Mouse (Mus musculus) forebrain, embryonic 14.5 days (tissue): ENCODE measurements around the gene Spon1. TPM values are rescaled to one million over a fixed set of nuclear protein-coding genes. Genes with fewer than 3 reads are reported as not detected.

ENCODE experiments used
- ATAC-seq: fragments of 200-750 bp; cut with Nextera tagmentation; 2 replicates; pipeline ENCODE4 v1.8.0; 2017; ENCODE audit warnings: mild to moderate bottlenecking, moderate library complexity
- DNase-seq: peaks from one replicate; pipeline ENCODE4 v3.0.0-alpha.2; 2015; ENCODE audit warnings: low spot score
- H3K27ac ChIP-seq: fragments of 300-500 bp; sonication (generic); 2 replicates; pipeline ENCODE4 v1.5.1; 2014; ENCODE audit warnings: low read depth, mild to moderate bottlenecking, control low read depth, low read length, moderate library complexity
- H3K27me3 ChIP-seq: fragments of 300-500 bp; sonication (generic); replicated peaks from 2 replicates; pipeline ENCODE4 v1.6.1; 2014; ENCODE audit warnings: low read length, control low read depth, mixed read lengths; ENCODE audit not compliant: control insufficient read depth, insufficient read depth
- H3K36me3 ChIP-seq: fragments of 300-500 bp; sonication (generic); 2 replicates; pipeline ENCODE4 v1.6.1; 2014; ENCODE audit warnings: low read length, control low read depth; ENCODE audit not compliant: control insufficient read depth, insufficient read depth
- H3K4me1 ChIP-seq: fragments of 300-500 bp; sonication (generic); 2 replicates; pipeline ENCODE4 v1.6.1; 2014; ENCODE audit warnings: antibody characterized with exemption, low read length, control low read depth; ENCODE audit not compliant: control insufficient read depth, insufficient read depth
- H3K4me2 ChIP-seq: fragments of 300-500 bp; sonication (generic); 2 replicates; pipeline ENCODE4 v1.6.1; 2014; ENCODE audit warnings: mild to moderate bottlenecking, control low read depth, low read length
- H3K4me3 ChIP-seq: fragments of 300-500 bp; sonication (generic); 2 replicates; pipeline ENCODE4 v1.5.1; 2014; ENCODE audit warnings: low read depth, low read length, control low read depth
- H3K9ac ChIP-seq: fragments of 300-500 bp; sonication (generic); 2 replicates; pipeline ENCODE4 v1.6.1; 2014; ENCODE audit warnings: mild to moderate bottlenecking, low read length, control low read depth, moderate library complexity
- H3K9me3 ChIP-seq: fragments of 300-500 bp; sonication (generic); replicated peaks from 2 replicates; pipeline ENCODE4 v1.6.1; 2016; ENCODE audit warnings: low read length, control low read depth, mixed read lengths; ENCODE audit not compliant: control insufficient read depth
- WGBS: fragments of 180-500 bp; shearing (Covaris S2); extraction: QIAGEN DNeasy Blood & Tissue Kit; methylation state at CpG from one replicate; pipeline ENCODE4 v1.1.7; 2014; 5-methylcytosine and 5-hydroxymethylcytosine counted together
- polyA plus RNA-seq: library from polyadenylated mRNA; unstranded; fragments of >200 nt; fragmentation: Nextera tagmentation; extraction: Ambion mirVana; gene quantifications from 2 replicates; pipeline ENCODE4 v1.2.1, GENCODE M21; 2014

The Spon1 gene
- polyA plus RNA-seq, 1 experiment from 2014 or later: 10.4 TPM

DNA sequence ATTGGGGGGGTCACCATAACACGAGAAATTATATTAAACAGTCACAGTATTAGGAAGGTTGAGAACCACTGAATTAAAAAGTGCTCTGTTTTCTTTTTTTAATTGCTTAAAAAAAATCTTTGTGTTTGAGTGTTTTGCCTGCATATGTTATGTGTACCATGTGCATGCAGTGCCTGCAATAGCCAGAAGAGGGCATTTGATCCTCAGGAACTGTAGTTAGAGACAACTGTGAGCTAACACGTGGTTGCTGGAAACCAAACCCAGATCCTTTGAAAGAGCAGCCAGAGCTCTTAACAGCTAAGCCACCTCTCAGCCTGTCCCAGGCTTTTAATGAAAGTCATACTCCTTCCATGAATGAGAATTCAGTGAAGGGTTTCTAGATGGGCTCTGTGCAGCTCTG, 6.3 kb downstream of the Spon1 start:
- DNase-seq: no peak
- Histone ChIP-seq H3K9me3 (no peaks in the 10 kb centered on the region; the same call in 1 of the 2 replicates), H3K4me2 (no peak overlapping the region), H3K27me3 (peaks cover 15% of the 10 kb centered on the region), H3K36me3 (no peaks in the 10 kb centered on the region), H3K9ac (no peak overlapping the region), H3K4me3 (no peak overlapping the region), H3K27ac (no peak overlapping the region), H3K4me1 (peaks cover 8% of the 10 kb centered on the region; the same call in 1 of the 2 replicates)
- 82% methylated on average over 2 of the region's 2 CpGs for WGBS
- no peak for ATAC-seq

DNA sequence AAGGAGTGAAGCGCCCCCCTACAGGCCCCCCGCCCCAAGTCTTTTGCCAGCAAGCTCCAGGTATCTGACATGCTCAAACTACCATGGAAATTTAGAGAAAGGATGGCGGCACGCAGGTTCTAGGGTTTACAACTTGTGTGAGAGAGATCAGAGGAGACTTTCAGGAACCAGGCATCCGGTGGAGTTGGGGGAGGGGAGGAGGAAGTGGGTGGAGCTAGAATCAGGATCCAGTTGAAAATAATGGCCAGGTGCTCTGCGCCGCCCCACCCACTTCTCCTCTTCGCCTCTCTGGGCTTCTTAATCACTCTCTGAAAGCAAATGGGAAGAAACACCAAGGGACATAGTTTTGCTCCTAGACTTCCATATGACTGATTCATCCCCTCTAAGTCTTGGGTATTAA, 7.6 kb downstream of the Spon1 start:
- Histone ChIP-seq H3K9me3 (no peaks in the 10 kb centered on the region; the same call in 1 of the 2 replicates), H3K27me3 (peaks cover 5% of the 10 kb centered on the region), H3K9ac (no peak overlapping the region), H3K4me2 (no peak overlapping the region), H3K27ac (no peak overlapping the region), H3K4me3 (no peak overlapping the region), H3K4me1 (peaks cover 8% of the 10 kb centered on the region; the same call in 1 of the 2 replicates), H3K36me3 (no peaks in the 10 kb centered on the region)
- ATAC-seq (no peak), DNase-seq (no peak)
- WGBS: 51% methylated on average over 8 of the region's 8 CpGs

DNA sequence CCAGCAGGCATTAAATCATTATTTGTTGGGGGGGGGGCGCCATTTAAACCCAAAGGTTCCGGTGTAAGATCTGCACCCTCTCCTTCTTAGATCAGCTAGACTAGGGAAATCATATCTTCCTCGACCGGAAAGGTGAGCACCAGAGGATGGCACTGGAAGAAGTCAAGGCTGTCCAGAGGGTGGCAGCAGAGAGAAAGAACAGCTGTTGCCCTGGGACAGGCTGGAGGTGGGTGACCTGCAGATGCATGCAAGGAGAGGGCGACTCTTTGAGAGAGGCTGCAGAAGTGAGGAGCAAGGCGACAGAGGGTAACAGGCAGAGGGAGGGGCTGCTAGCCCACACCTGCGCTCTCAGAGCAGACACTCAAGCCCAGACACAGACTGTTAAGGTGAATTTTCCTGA, 8.2 kb downstream of the Spon1 start:
- H3K9me3 ChIP-seq: no peaks in the 10 kb centered on the region; the same call in 1 of the 2 replicates
- no peak overlapping the region for H3K4me2 ChIP-seq
- no peaks in the 10 kb centered on the region for H3K27me3 ChIP-seq
- H3K4me3 ChIP-seq: no peak overlapping the region
- peaks cover 8% of the 10 kb centered on the region; the same call in 1 of the 2 replicates for H3K4me1 ChIP-seq
- 19% methylated on average over 7 of the region's 7 CpGs for WGBS
- H3K36me3 ChIP-seq: no peaks in the 10 kb centered on the region
- DNase-seq (peak; percentile 61), ATAC-seq (peak; percentile 54; the same call in 1 of the 2 replicates)
- no peak overlapping the region for H3K27ac ChIP-seq
- no peak overlapping the region for H3K9ac ChIP-seq

DNA sequence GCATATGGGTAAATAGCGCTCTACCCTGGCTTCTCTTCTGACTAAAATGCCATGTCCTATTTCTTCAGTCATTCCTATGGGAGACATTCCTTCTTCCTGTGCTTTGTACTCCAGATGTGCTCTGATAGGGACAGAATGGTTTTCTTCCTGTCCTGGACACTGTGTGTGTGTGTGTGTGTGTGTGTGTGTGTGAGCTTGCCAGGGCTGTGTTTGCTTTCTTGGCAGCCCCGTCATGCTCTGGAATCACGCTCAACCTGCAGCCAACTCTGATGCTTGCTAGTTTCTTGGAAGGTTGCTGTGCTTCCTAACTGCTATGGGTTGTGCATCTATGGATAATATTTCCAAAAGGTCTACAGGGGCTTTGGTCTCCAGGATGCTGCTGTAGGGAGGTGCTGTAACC, 9.1 kb downstream of the Spon1 start:
- DNase-seq (no peak), ATAC-seq (no peak)
- H3K4me1 ChIP-seq: no peaks in the 10 kb centered on the region
- no peaks in the 10 kb centered on the region for H3K36me3 ChIP-seq
- no peaks in the 10 kb centered on the region for H3K27me3 ChIP-seq
- WGBS: 79% methylated on average over 3 of the region's 3 CpGs
- H3K4me2 ChIP-seq: no peak overlapping the region
- no peak overlapping the region for H3K27ac ChIP-seq
- H3K9me3 ChIP-seq: no peaks in the 10 kb centered on the region; the same call in 1 of the 2 replicates
- no peak overlapping the region for H3K9ac ChIP-seq
- no peak overlapping the region for H3K4me3 ChIP-seq

DNA sequence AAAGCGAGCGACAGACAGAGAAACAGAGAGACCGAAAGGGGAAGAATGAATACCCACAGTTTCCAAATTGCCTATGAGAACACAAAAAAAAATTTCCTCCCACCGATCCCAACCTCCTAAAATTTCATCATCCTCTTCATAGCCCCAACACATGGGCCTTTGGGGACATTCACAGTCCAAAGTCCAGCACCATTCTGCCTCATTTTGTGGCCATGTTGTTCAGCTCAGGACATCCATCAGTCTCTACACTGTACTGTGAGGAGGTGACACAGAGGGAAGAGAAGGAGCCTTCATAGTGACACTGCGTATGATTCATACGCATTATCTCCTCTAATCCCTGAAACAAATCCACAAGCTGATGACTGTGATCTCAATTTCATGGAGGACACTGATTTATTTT, 12.7 kb downstream of the Spon1 start:
- ATAC-seq (no peak), DNase-seq (no peak)
- no peaks in the 10 kb centered on the region for H3K9me3 ChIP-seq
- no peak overlapping the region for H3K27ac ChIP-seq
- no peak overlapping the region for H3K9ac ChIP-seq
- H3K4me1 ChIP-seq: no peaks in the 10 kb centered on the region
- H3K36me3 ChIP-seq: no peaks in the 10 kb centered on the region
- WGBS: 91% methylated on average over 6 of the region's 6 CpGs
- no peaks in the 10 kb centered on the region for H3K27me3 ChIP-seq
- no peak overlapping the region for H3K4me2 ChIP-seq
- H3K4me3 ChIP-seq: no peak overlapping the region

DNA sequence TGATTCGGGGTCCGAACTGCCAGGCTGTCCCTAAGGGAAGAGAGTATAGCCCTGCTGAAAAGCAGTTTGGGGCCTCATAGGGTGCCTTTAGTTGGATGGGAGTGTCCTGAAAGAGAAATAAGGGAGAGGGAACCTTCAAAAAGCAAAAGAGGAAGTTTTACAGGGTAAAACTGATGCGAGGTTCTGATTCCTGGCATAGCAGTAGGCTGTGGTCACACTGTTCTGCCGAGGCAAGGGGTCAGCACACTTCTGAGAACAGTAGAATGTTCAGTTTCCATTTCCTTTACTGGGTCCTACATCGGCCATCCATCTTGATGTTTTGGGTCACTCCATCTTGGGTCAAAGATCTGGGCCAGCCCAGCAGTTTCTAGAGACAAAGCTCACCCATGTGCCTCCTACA, 14.5 kb downstream of the Spon1 start:
- ATAC-seq: no peak
- Histone ChIP-seq H3K4me3 (no peak overlapping the region), H3K4me2 (no peak overlapping the region), H3K9ac (no peak overlapping the region), H3K27me3 (no peaks in the 10 kb centered on the region), H3K9me3 (no peaks in the 10 kb centered on the region), H3K27ac (no peak overlapping the region), H3K36me3 (no peaks in the 10 kb centered on the region), H3K4me1 (no peaks in the 10 kb centered on the region)
- DNase-seq: no peak
- WGBS: 95% methylated on average over 5 of the region's 5 CpGs

DNA sequence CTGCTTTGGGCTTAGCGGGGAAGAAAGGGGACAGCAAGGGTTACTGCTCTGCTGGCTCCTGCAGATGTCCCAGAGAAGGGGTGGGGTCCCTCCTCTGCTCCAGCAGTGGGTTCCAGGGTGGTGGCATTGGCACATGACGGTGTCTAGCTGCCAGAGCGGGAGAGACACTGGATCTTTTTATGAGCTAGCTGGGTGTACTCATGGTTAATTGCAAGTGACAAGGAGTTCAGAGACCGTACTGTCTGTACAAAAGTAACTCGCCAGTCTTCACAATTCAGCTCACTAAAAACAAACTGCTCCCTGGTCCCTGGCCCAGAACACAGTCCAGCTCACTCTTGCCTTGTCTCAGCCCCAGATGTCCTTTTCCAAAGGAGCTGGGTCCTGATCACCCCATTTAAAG, 26.2 kb downstream of the Spon1 start:
- no peaks in the 10 kb centered on the region for H3K27me3 ChIP-seq
- H3K27ac ChIP-seq: no peak overlapping the region
- DNase-seq: no peak
- H3K4me2 ChIP-seq: no peak overlapping the region
- H3K9me3 ChIP-seq: no peaks in the 10 kb centered on the region
- H3K36me3 ChIP-seq: no peaks in the 10 kb centered on the region
- H3K4me3 ChIP-seq: no peak overlapping the region
- no peak overlapping the region for H3K9ac ChIP-seq
- WGBS: 89% methylated on average over 5 of the region's 5 CpGs
- no peak for ATAC-seq
- H3K4me1 ChIP-seq: no peaks in the 10 kb centered on the region

DNA sequence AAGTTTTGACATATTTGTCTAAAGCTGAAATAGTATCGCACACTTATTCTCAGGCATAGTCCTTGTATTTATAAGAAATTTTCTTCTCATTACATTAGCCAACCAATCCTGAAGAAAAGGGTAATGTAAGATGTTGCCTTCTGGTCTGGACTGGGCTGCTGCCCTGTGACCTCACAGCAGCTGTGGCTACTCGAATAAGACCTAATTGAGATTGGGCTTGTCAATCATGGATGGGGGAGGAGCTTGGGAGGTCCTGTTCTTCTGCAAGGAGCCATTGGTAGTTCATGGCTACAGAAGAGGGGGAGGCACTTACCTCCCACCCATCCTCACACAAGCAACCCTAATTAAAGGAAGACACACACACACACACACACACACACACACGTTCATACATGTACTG, 27.1 kb downstream of the Spon1 start:
- Histone ChIP-seq H3K4me1 (no peaks in the 10 kb centered on the region), H3K4me2 (no peak overlapping the region), H3K36me3 (no peaks in the 10 kb centered on the region), H3K9ac (no peak overlapping the region), H3K4me3 (no peak overlapping the region), H3K27me3 (no peaks in the 10 kb centered on the region), H3K9me3 (no peaks in the 10 kb centered on the region), H3K27ac (no peak overlapping the region)
- ATAC-seq: no peak
- DNase-seq: no peak
- WGBS: 77% methylated on average over 3 of the region's 3 CpGs

DNA sequence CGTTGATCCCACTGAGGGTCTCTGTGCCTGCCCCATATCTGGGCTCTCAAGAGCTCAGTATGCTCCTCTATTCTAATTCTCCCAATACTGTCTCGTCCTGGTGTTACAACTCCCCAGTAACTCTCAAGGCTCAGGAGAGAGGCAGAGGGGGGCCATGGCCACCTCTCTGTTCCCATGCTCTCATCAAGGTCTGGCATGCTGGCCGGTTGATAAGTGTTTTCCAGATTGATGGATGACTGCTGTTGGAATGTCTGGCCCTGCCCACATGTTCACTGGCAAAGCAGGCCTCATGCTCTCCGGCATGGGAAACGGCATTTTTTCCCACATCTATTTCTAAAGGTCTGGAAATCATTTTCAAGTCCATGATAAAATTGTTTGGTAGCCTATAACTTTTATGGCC, 29.4 kb downstream of the Spon1 start:
- Histone ChIP-seq H3K27me3 (no peaks in the 10 kb centered on the region), H3K27ac (no peak overlapping the region), H3K36me3 (no peaks in the 10 kb centered on the region), H3K4me1 (no peaks in the 10 kb centered on the region), H3K9ac (no peak overlapping the region), H3K4me3 (no peak overlapping the region), H3K4me2 (no peak overlapping the region), H3K9me3 (no peaks in the 10 kb centered on the region)
- DNase-seq: no peak
- WGBS: 89% methylated on average over 5 of the region's 5 CpGs
- no peak for ATAC-seq
